Mouse (Mus musculus) right cerebral cortex, adult 2 months (tissue): Measurements from ENCODE around the gene Spag7.

Experiments
- DNase-seq, 2 experiments: peaks; one replicate each; pipeline ENCODE4 v3.0.0; 2021 to 2022; ENCODE audit warnings: low spot score in 2 of 2

Spag7 gene

GRCm38 (mm10) chr11:70643051-70643450, 26.2 kb downstream of the Spag7 start:
- no peak for DNase-seq

- DNase-seq = no peak
Measured at GRCm38 (mm10) chr11:70641241-70641640, 28.0 kb downstream of the Spag7 start.

DNA sequence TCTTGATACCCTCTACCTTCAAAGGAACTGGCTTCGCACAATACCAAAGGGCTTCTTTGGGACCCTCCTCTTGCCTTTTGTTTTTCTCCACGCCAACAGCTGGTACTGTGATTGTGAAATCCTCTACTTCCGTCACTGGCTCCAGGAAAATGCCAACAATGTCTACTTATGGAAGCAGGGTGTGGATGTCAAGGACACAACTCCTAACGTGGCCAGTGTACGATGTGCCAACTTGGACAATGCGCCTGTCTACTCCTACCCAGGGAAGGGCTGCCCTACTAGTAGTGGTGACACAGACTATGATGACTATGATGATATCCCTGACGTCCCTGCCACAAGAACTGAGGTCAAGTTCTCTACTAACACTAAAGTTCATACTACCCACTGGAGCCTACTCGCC, 29.2 kb downstream of the Spag7 start:
- DNase-seq = no peak

DNA sequence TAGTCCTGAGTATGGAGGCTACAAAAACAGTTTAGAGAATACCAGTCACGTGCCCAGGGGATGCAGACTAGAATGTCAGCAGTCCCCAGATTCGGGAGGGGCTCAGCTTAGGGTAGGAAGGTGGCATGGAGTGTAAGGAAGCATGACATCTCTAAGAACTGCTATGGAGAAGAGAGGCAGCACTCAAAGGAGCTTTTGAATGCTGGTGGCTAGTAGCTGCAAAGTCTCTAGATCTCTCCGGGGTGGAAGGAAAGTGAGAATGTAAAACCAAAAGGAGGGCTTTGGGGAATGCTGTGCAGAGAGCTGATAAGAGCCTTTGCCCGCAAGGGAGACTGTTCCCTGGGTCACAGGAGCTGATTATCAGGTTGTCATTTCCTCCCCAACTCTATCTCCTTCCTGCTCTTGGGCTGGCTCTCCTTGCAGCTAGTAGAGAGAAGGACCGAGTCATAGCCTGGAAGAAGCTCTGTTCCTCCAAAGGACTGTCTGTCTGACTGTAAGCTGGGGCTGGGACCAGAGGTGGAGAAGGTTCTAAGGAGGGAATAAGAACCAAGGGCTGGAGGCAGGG, 30.4 kb downstream of the Spag7 start, which contains the start of gene Gp1ba:
Gene Gp1ba, plus strand, starts transcription at position 409 of the 565 bp plus-strand sequence.
- no peak for DNase-seq

DNA sequence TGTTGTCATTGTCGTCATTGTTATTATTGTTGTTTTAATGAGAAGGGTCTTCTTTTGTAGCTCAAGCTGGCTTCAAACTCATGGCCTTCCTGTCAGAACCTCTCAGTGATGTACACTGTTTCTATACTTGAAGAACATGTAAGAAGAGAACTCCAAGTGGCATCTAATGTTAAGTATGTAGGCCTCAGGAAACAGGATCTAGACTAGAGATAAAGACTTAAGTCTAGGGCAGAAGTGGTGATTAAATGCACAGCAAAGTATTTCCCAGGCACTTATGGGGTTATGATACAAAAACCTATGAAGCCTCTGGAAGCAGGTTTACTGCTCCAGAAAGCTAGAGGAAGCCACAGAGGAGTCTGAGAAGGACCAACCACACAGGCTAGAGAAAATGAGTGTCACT, 30.9 kb downstream of the Spag7 start:
- no peak for DNase-seq

GRCm38 (mm10) chr11:70637764-70638163, 31.5 kb downstream of the Spag7 start:
- DNase-seq = no peak

GRCm38 (mm10) chr11:70635601-70636000, 33.6 kb downstream of the Spag7 start:
- DNase-seq = no peak

DNA sequence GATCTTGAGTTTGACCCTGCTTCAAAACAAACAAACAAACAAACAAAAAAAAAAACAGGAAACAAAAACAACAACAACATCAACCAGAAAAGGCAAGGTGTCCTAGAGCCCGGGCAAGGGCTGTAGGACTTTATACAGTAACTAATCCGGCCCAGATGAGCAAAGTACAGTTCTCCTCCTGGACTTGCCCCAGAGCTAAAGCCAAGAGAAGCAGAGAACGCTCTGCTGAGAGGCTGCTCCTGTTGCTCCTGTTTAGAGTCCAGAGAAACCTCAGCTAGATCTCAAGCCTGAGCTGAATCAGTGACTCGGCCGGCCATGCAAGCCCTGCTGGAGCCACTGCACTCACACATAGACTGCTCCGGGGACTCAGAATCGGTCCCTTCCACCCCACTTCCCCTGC, 39.1 kb downstream of the Spag7 start:
- no peak for DNase-seq

DNA sequence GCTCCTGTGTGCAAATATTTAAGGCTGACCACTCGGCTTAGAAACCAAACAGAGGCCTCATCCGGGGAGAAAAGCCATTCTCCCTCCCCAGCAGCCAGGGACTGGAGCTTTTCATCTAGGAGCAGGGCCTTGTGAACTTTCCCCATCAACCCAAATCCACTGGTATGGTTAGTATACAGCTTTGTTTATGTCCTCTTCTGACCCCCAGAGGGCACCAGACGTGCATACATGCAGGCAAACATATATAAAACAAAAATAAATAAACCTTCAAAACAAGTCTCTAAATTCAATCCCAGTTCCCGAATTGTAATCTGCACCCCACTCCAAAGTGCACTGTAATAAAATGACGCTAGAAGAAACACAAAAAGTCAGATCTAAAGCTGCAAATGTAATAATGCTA, 39.7 kb downstream of the Spag7 start:
- DNase-seq = no peak

DNA sequence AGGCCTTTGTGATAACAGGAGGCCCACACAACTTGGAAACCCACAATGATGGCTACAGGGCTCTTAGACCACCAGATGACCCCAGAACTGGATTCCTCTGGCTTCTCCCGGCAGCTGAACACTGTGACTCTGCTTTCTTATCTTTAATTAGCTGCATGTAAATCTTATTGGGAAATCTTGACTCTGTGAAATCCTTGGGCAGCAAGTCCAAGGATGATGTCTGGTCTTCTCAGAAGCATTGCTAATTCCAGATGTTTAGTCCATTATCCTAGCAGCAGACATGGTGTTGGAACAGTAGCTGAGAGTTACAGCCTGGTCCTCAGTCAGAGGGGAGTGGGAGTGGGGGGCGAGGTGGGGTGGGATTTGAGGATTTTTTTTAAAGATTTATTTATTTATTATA, 40.8 kb downstream of the Spag7 start:
- DNase-seq = no peak

DNA sequence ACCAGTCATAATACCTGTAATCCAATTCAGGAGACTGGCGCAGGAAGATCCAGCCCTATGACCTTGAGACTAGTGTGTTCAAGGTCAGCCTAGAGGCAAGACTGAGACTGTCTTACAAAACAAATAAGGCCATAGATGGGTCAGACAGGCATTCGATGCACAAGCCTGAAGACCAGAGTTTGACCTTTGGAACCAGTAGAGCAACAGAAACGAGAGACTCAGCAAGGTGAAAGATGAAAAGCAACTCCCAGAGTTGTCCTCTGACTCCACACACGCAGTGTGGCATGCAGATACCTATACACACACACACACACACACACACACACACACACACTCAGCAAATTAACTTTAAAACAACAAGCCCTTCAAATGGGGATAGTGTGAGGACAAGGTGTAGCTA, 42.3 kb downstream of the Spag7 start:
- DNase-seq = no peak

GRCm38 (mm10) chr11:70625473-70625872, 43.7 kb downstream of the Spag7 start:
- peak in 1 of 2 experiments; percentile 41 for DNase-seq

DNA sequence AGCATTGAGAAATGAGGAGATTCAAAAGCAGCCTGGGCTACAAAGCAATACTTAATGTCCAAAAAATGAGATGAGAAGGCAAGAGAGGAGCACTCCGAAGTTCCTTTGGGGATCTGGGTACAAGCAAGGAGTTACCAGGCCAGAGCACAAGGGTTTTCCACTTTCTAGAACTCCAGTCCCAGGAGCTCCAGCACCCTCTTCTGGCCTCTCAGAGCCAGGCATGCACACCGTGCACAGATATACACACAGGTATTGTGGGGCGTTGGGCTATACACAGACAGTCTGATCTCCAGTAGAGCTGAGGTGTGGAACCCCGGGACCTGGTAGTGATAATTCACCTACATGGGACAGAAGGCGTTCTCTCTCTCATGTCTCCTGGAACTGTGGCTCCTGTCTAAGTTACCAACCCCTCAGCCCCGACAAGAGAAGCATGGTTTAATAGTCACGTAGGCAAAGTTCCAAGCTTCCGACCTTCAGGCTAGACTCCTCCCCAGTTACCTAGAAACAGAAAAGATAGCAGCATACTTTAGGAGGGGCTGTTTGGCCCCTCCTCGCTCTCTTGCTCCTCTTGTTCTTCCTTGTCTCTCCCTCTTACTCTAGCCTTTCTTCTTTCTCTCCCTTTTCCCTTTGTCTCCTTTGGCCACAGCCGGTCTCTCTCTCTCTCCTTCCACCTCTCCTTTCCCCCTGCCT, 46.0 kb downstream of the Spag7 start:
- no peak for DNase-seq

- DNase-seq = no peak
Measured at GRCm38 (mm10) chr11:70621972-70622814, 47.0 kb downstream of the Spag7 start.

GRCm38 (mm10) chr11:70619101-70619500, 50.1 kb downstream of the Spag7 start, which contains the start of gene Chrne:
Gene Chrne, minus strand, starts transcription at chr11:70619216.
- DNase-seq = no peak

GRCm38 (mm10) chr11:70615516-70616093, 53.6 kb downstream of the Spag7 start, which contains the start of gene 4930544D05Rik:
Gene 4930544D05Rik, plus strand, starts transcription at chr11:70615848.
- peak in 1 of 2 experiments; percentile 17 for DNase-seq

DNA sequence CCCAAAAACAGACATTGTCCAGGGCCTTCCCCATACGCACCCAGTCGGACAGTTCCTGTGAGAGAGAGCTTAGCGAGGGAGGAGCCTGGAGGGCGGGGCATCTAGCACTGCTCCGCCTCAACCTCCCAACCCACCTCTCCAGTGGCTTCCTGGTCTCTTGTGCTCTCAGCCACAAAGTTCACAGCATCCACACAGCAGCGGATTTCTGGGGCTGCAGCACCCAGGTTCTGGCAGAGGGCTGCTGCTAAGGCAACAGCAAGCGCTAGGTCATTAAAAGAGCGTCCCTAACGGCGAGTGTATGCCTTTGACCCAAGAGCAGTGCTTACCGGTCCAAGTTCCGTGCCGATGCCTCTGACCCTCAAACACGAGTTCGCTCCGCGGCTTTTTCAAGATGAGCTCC, 54.1 kb downstream of the Spag7 start:
- DNase-seq = peak in 1 of 2 experiments; percentile 23
